Mouse (Mus musculus) stomach, embryonic 16.5 days (tissue): Measurements from ENCODE around the gene Baz1a. TPM values are rescaled to one million over a fixed set of nuclear protein-coding genes. Genes with fewer than 3 reads are reported as not detected.
A peak's percentile ranks its signal among the peaks of the same experiment; 100 is the strongest.

Experiments
- ATAC-seq: fragments of 200-750 bp; cut with Nextera tagmentation; 2 replicates; pipeline ENCODE4 v1.8.0; 2017; ENCODE audit warnings: moderate number of reproducible peaks, moderate TSS enrichment; ENCODE audit not compliant: insufficient read depth, low FRiP score
- H3K27ac ChIP-seq: fragments of 300-500 bp; sonication (generic); 2 replicates; pipeline ENCODE4 v1.5.1; 2014; ENCODE audit warnings: low read length
- H3K27me3 ChIP-seq: fragments of 300-500 bp; sonication (generic); 2 replicates; pipeline ENCODE4 v1.6.1; 2014; ENCODE audit warnings: low read length, control low read depth, mixed read lengths; ENCODE audit not compliant: control insufficient read depth, insufficient read depth
- H3K36me3 ChIP-seq: fragments of 300-500 bp; sonication (generic); 2 replicates; pipeline ENCODE4 v1.6.1; 2014; ENCODE audit warnings: low read length; ENCODE audit not compliant: control insufficient read depth, insufficient read depth
- H3K4me1 ChIP-seq: fragments of 300-500 bp; sonication (generic); 2 replicates; pipeline ENCODE4 v1.6.1; 2014; ENCODE audit warnings: low read length, control low read depth, mixed read lengths; ENCODE audit not compliant: control insufficient read depth, insufficient read depth
- H3K4me2 ChIP-seq: fragments of 300-500 bp; sonication (generic); 2 replicates; pipeline ENCODE4 v1.6.1; 2014; ENCODE audit warnings: low read depth, low read length, mixed read lengths
- H3K4me3 ChIP-seq: fragments of 300-500 bp; sonication (generic); replicated peaks from 2 replicates; pipeline ENCODE4 v1.5.1; 2014; ENCODE audit warnings: mild to moderate bottlenecking, low read length
- H3K9ac ChIP-seq: fragments of 300-500 bp; sonication (generic); 2 replicates; pipeline ENCODE4 v1.6.1; 2014; ENCODE audit warnings: low read length
- H3K9me3 ChIP-seq: fragments of 300-500 bp; sonication (generic); replicated peaks from 2 replicates; pipeline ENCODE4 v1.6.1; 2016; ENCODE audit warnings: low read length, control low read depth; ENCODE audit not compliant: control insufficient read depth
- WGBS: fragments of 180-500 bp; shearing (Covaris S2); extraction: QIAGEN DNeasy Blood & Tissue Kit; methylation state at CpG from one replicate; pipeline ENCODE4 v1.1.7; 2014; 5-methylcytosine and 5-hydroxymethylcytosine counted together
- polyA plus RNA-seq: library from polyadenylated mRNA; unstranded; fragments of >200 nt; fragmentation: Nextera tagmentation; extraction: Ambion mirVana; gene quantifications from 2 replicates; pipeline ENCODE4 v1.2.1, GENCODE M21; 2015

The Baz1a gene
- polyA plus RNA-seq, 1 experiment from 2014 or later, result 16.4 TPM

GRCm38 (mm10) chr12:54859531-54859930, 154.6 kb downstream of the Baz1a start:
- H3K9me3 ChIP-seq, result no peaks in the 10 kb centered on the region
- ATAC-seq, result no peak
- H3K36me3 ChIP-seq, result peaks cover 11% of the 10 kb centered on the region
- H3K4me1 ChIP-seq, result peaks cover 9% of the 10 kb centered on the region
- no peaks in the 10 kb centered on the region for H3K27me3 ChIP-seq
- no peak overlapping the region for H3K4me3 ChIP-seq
- H3K27ac ChIP-seq, result peak overlapping the region; percentile 28; the same call in 1 of the 2 replicates
- no peak overlapping the region for H3K4me2 ChIP-seq
- H3K9ac ChIP-seq, result no peak overlapping the region
- 35% methylated on average over 6 of the region's 6 CpGs for WGBS

GRCm38 (mm10) chr12:54850551-54850950, 163.6 kb downstream of the Baz1a start:
- H3K9me3 ChIP-seq, result no peaks in the 10 kb centered on the region
- H3K27me3 ChIP-seq, result no peaks in the 10 kb centered on the region
- no peak overlapping the region for H3K4me2 ChIP-seq
- WGBS, result 73% methylated on average over 2 of the region's 2 CpGs
- no peak for ATAC-seq
- H3K9ac ChIP-seq, result no peak overlapping the region
- H3K27ac ChIP-seq, result no peak overlapping the region
- no peaks in the 10 kb centered on the region for H3K4me1 ChIP-seq
- H3K36me3 ChIP-seq, result no peaks in the 10 kb centered on the region
- no peak overlapping the region for H3K4me3 ChIP-seq

GRCm38 (mm10) chr12:54844415-54844814, 169.7 kb downstream of the Baz1a start:
- Histone ChIP-seq H3K4me1 (no peaks in the 10 kb centered on the region), H3K9ac (no peak overlapping the region), H3K36me3 (no peaks in the 10 kb centered on the region), H3K9me3 (no peaks in the 10 kb centered on the region), H3K27ac (no peak overlapping the region), H3K4me2 (no peak overlapping the region), H3K4me3 (no peak overlapping the region), H3K27me3 (no peaks in the 10 kb centered on the region)
- ATAC-seq, result no peak

Other genes starting within 250 kb of the Baz1a start
- 167 and 175 TPM in 2 replicates for gene Snx6, start 218.6 kb downstream of the Baz1a start, polyA plus RNA-seq
- 179 and 211 TPM in 2 replicates for gene Cfl2, start 151.5 kb downstream of the Baz1a start, polyA plus RNA-seq
- gene Gm20403, start 27.8 kb downstream of the Baz1a start, polyA plus RNA-seq, result not detected in 2 replicates
- gene 2700097O09Rik, start 65.8 kb upstream of the Baz1a start, polyA plus RNA-seq, result 25.8 and 32.9 TPM in 2 replicates
- gene Srp54a, start 65.9 kb upstream of the Baz1a start, polyA plus RNA-seq, result 184 and 189 TPM in 2 replicates
- gene Fam177a, start 110.1 kb upstream of the Baz1a start, polyA plus RNA-seq, result 30.9 and 31.3 TPM in 2 replicates
- gene Srp54b, start 140.8 kb upstream of the Baz1a start, polyA plus RNA-seq, result 55.6 and 62.1 TPM in 2 replicates
- gene 1700047I17Rik2, start 185.2 kb upstream of the Baz1a start, polyA plus RNA-seq, result not detected in 2 replicates
- 77.0 and 79.6 TPM in 2 replicates for gene Srp54c, start 215.8 kb upstream of the Baz1a start, polyA plus RNA-seq